Mouse (Mus musculus) forebrain, embryonic 16.5 days (tissue): ENCODE measurements around the gene Cox8a. TPM values are rescaled to one million over a fixed set of nuclear protein-coding genes. Genes with fewer than 3 reads are reported as not detected.

Experiments used
- ATAC-seq: fragments of 200-750 bp; cut with Nextera tagmentation; 2 replicates; pipeline ENCODE4 v1.8.0; 2017; ENCODE audit warnings: mild to moderate bottlenecking, moderate library complexity
- H3K27ac ChIP-seq: fragments of 300-500 bp; sonication (generic); 2 replicates; pipeline ENCODE4 v1.5.1; 2014; ENCODE audit warnings: low read length, control low read depth
- H3K27me3 ChIP-seq: fragments of 300-500 bp; sonication (generic); replicated peaks from 2 replicates; pipeline ENCODE4 v1.6.1; 2014; ENCODE audit warnings: low read length; ENCODE audit not compliant: control insufficient read depth, insufficient read depth
- H3K36me3 ChIP-seq: fragments of 300-500 bp; sonication (generic); 2 replicates; pipeline ENCODE4 v1.6.1; 2014; ENCODE audit not compliant: control insufficient read depth, insufficient read depth
- H3K4me1 ChIP-seq: fragments of 300-500 bp; sonication (generic); replicated peaks from 2 replicates; pipeline ENCODE4 v1.6.1; 2014; ENCODE audit warnings: low read length; ENCODE audit not compliant: control insufficient read depth, insufficient read depth
- H3K4me2 ChIP-seq: fragments of 300-500 bp; sonication (generic); 2 replicates; pipeline ENCODE4 v1.6.1; 2014; ENCODE audit warnings: mild to moderate bottlenecking, low read length, control low read depth
- H3K4me3 ChIP-seq: fragments of 300-500 bp; sonication (generic); replicated peaks from 2 replicates; pipeline ENCODE4 v1.5.1; 2014; ENCODE audit warnings: mild to moderate bottlenecking, low read length, control low read depth
- H3K9ac ChIP-seq: fragments of 300-500 bp; sonication (generic); replicated peaks from 2 replicates; pipeline ENCODE4 v1.6.1; 2014; ENCODE audit warnings: low read depth, low read length, control low read depth
- H3K9me3 ChIP-seq: fragments of 300-500 bp; sonication (generic); 2 replicates; pipeline ENCODE4 v1.6.1; 2016; ENCODE audit warnings: low read length; ENCODE audit not compliant: control insufficient read depth
- WGBS: fragments of 180-500 bp; shearing (Covaris S2); extraction: QIAGEN DNeasy Blood & Tissue Kit; methylation state at CpG from one replicate; pipeline ENCODE4 v1.1.7; 2014; 5-methylcytosine and 5-hydroxymethylcytosine counted together
- polyA plus RNA-seq: library from polyadenylated mRNA; unstranded; fragments of >200 nt; fragmentation: Nextera tagmentation; extraction: Ambion mirVana; gene quantifications from 2 replicates; pipeline ENCODE4 v1.2.1, GENCODE M21; 2015

Cox8a gene
- polyA plus RNA-seq, 1 experiment from 2014 or later: 602 TPM

DNA sequence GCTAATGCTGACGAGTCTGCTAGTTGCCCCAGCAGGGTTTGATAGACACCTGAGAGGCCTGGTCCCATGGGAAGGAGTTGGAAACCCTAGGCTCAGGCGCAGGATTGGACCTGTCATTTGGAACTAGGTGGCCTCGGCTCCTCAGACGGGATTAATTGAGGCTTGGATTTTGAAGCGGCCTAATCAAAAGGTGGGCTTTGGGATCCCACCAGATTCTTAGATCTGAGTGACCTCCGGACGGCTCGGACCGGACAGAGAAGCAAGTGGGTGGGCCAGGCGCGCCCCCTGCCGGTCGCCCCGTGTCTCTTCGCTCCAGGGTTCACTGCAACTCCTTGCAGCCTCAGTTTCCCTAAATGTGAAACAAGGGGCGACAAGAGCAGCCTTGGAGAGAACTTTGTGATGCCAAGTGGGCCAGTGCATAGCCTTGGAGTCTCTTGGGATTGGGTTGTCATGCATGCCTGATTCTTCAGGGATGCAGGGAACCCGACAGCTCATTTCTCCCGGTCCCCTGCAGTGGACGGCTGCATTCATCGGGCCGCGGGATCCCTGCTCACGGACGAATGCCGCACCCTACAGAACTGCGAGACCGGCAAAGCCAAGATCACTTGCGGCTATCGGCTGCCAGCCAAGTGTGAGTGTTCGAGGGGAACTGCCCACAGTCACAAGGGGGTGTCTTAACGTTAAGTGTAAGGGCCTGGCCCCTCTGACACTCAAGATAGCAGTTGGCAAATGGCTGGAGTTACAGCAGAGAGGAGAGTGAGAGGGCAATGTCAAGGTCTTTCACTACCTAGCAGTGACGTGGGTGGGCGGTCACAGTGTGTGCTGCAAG, 21.3 kb downstream of the Cox8a start:
- peaks cover 24% of the 10 kb centered on the region for H3K36me3 ChIP-seq
- H3K4me3 ChIP-seq: no peak overlapping the region
- no peak overlapping the region for H3K27ac ChIP-seq
- 0 out of 2 replicates have a peak, but pooled peaks have one; percentile 23 for ATAC-seq
- H3K27me3 ChIP-seq: no peaks in the 10 kb centered on the region
- peaks cover 20% of the 10 kb centered on the region for H3K4me1 ChIP-seq
- H3K9ac ChIP-seq: no peak overlapping the region
- 15% methylated on average over 33 of the region's 33 CpGs for WGBS
- no peaks in the 10 kb centered on the region for H3K9me3 ChIP-seq
- no peak overlapping the region for H3K4me2 ChIP-seq

DNA sequence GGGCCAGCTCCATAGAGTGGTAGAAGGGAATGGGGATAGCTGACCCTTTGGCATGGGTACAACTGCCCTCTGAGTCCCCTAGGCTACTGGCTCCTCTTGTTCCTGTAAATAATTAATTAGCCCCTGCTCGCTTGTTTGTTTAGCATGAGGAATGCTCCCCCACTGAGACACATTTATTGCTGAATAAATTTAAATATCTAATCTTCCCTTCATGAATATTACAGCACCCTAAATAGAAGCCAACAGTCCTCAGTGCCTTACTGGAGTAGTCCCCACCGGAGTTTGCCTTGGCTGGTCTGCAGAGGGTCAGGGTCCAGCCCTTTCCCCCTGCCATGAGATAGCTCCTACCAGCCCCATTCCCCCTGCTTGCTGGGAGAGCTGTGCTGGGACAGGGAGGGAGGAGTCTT, 24.9 kb downstream of the Cox8a start:
- Histone ChIP-seq H3K4me3 (no peak overlapping the region), H3K9ac (peak overlapping the region; percentile 13; the same call in 1 of the 2 replicates), H3K4me1 (peaks cover 25% of the 10 kb centered on the region), H3K4me2 (no peak overlapping the region), H3K27me3 (0 out of 2 replicates have a peak, but pooled peaks cover 2% of the 10 kb centered on the region), H3K36me3 (no peaks in the 10 kb centered on the region), H3K9me3 (no peaks in the 10 kb centered on the region), H3K27ac (no peak overlapping the region)
- 20% methylated on average over 2 of the region's 2 CpGs for WGBS
- peak; percentile 41 for ATAC-seq

DNA sequence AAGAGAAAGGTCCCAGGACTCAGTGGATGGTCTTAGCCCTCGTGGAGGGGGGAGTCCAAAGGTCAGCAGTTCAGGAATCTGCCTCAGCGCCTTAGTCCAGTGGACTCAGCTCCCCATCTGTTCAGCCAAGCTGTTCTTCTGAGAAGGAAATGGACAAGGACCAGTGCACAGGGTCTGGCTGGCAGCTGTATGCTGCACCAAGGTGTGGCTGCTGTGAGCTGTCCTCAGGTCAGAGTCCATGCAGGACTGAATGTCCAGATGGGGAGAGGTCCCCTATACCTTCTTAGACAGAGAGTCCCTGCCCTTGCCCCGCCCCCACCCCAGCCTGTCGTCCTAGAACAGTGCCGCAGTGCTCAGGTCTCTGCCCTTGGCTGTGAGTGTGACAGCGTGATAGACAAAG, 25.8 kb downstream of the Cox8a start:
- H3K4me2 ChIP-seq: no peak overlapping the region
- H3K4me1 ChIP-seq: peaks cover 25% of the 10 kb centered on the region
- no peak for ATAC-seq
- no peaks in the 10 kb centered on the region for H3K36me3 ChIP-seq
- no peak overlapping the region for H3K4me3 ChIP-seq
- H3K9me3 ChIP-seq: no peaks in the 10 kb centered on the region
- WGBS: 51% methylated on average over 6 of the region's 6 CpGs
- no peak overlapping the region for H3K27ac ChIP-seq
- H3K27me3 ChIP-seq: 0 out of 2 replicates have a peak, but pooled peaks cover 2% of the 10 kb centered on the region
- no peak overlapping the region for H3K9ac ChIP-seq

DNA sequence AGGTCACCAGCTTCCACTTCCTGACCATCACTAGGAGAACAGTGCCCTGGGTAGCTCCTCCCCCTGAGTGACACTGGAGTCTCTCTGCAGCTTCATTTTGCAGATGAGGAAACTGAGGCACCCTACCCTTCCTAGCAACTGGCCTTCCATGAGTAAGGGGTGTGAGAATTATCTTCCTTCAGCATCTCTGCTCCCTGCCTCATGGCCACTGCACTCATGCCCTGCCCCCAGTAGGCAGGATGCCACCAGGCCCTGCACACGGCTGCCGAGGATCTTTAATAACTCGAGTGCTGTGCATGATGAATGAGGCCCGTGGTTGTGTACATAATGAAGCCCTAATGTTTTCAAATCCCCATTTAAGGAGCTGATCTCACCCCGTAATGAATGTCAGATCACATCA, 26.4 kb downstream of the Cox8a start:
- Histone ChIP-seq H3K9me3 (no peaks in the 10 kb centered on the region), H3K27me3 (peaks cover 2% of the 10 kb centered on the region; the same call in 1 of the 2 replicates), H3K9ac (no peak overlapping the region), H3K4me1 (peaks cover 24% of the 10 kb centered on the region), H3K4me3 (no peak overlapping the region), H3K4me2 (no peak overlapping the region), H3K36me3 (no peaks in the 10 kb centered on the region), H3K27ac (no peak overlapping the region)
- WGBS: 11% methylated on average over 5 of the region's 5 CpGs
- ATAC-seq: no peak

DNA sequence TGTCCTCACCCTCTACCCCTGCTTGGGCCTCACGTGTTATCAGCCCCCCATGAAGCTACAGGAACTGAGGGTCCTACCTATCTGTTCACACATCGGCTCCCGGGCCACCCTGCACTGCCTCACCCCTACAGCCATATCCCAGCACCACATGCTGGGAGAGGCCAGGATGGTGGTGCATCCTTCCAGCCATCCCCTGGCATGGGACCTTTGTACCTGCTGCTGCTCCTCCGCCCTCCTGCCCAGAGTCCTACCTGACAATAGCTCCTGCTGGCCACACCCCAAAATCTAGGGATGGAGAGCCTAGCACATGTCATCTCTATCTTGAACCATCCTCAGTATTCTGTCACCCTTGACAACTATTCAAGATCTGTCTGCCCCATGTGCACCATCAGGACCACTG, 28.4 kb downstream of the Cox8a start:
- no peak for ATAC-seq
- H3K36me3 ChIP-seq: no peaks in the 10 kb centered on the region
- H3K4me3 ChIP-seq: no peak overlapping the region
- 77% methylated on average over 4 of the region's 4 CpGs for WGBS
- peaks cover 2% of the 10 kb centered on the region; the same call in 1 of the 2 replicates for H3K27me3 ChIP-seq
- H3K4me1 ChIP-seq: peaks cover 25% of the 10 kb centered on the region
- H3K9me3 ChIP-seq: no peaks in the 10 kb centered on the region
- no peak overlapping the region for H3K27ac ChIP-seq
- H3K4me2 ChIP-seq: no peak overlapping the region
- no peak overlapping the region for H3K9ac ChIP-seq

DNA sequence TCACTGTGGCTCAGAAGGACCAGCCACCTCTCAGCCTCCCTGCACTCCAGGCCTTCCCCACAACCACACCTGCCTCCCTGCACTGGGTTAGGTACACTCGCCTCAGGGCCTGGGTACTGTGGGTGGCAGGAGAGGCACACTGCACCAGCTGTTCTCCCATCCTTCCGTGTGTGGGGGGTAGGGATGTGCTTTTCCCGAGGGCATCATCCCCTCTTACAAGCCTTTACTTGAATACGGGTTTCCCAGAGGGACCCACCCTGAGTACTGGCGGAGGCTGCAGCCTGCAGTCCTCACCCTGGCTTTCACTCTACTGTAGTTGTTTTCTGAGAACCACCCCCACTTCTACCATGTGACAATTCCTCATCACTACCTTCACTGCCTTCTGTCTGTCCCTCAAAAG, 30.3 kb downstream of the Cox8a start:
- H3K36me3 ChIP-seq: no peaks in the 10 kb centered on the region
- H3K4me1 ChIP-seq: peaks cover 30% of the 10 kb centered on the region
- no peak overlapping the region for H3K9ac ChIP-seq
- no peaks in the 10 kb centered on the region for H3K9me3 ChIP-seq
- no peak for ATAC-seq
- 60% methylated on average over 5 of the region's 5 CpGs for WGBS
- no peak overlapping the region for H3K27ac ChIP-seq
- no peak overlapping the region for H3K4me2 ChIP-seq
- H3K27me3 ChIP-seq: peaks cover 2% of the 10 kb centered on the region; the same call in 1 of the 2 replicates
- no peak overlapping the region for H3K4me3 ChIP-seq

DNA sequence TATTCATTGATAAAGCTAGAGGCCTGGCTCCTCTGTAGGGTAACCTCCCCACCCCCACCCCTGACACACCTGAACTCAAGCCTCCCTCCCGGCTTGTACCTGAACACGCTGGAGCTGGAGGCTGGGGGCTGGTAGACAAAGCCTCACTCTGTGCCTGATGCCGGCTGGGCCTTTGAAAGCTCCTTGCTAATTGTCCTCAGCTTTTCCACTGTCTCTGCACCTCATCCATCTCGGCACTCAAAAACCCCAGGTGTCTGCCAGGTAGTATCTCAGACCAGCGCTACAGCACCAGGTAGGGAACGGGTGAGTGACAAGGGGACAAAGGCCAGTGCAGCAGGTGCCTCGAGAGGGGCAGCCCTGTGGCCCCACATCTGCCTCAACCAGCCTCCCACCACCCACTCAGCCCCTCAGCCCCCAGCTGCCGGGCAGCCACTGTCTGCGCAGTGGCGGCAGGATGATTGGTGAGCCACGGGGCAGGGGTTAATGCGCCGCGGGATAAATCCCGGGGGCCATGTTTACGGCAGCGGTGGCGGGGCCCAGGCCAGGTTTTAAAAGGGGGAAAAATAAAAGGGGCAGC, 31.6 kb downstream of the Cox8a start:
- no peak overlapping the region for H3K9ac ChIP-seq
- no peak overlapping the region for H3K27ac ChIP-seq
- H3K27me3 ChIP-seq: peaks cover 2% of the 10 kb centered on the region; the same call in 1 of the 2 replicates
- no peak overlapping the region for H3K4me3 ChIP-seq
- H3K4me1 ChIP-seq: peaks cover 37% of the 10 kb centered on the region
- H3K9me3 ChIP-seq: no peaks in the 10 kb centered on the region
- no peak for ATAC-seq
- H3K4me2 ChIP-seq: no peak overlapping the region
- no peaks in the 10 kb centered on the region for H3K36me3 ChIP-seq
- 14% methylated on average over 18 of the region's 18 CpGs for WGBS

DNA sequence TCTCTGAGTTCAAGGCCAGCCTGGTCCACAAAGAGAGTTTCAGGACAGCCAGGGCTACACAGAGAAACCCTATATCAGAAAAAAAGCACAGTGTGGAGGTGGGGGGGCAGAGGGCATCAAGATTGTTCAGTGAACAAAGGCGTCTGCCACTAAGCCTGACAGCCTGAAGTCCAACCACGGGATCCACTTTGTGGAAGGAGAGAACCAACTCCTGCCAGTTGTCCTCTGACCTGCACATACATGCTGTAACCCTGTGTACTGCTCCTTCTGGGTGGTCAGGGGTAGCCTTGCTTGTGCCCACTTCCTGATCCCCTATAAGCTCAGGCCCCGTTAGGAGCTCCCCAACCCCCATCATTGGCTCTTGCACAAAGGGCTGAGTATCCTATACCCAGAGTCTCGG, 32.4 kb downstream of the Cox8a start:
- no peak overlapping the region for H3K9ac ChIP-seq
- 41% methylated on average over 4 of the region's 4 CpGs for WGBS
- H3K27me3 ChIP-seq: peaks cover 2% of the 10 kb centered on the region; the same call in 1 of the 2 replicates
- no peak overlapping the region for H3K4me3 ChIP-seq
- no peak for ATAC-seq
- H3K27ac ChIP-seq: no peak overlapping the region
- no peaks in the 10 kb centered on the region for H3K9me3 ChIP-seq
- H3K4me1 ChIP-seq: peaks cover 38% of the 10 kb centered on the region
- H3K36me3 ChIP-seq: no peaks in the 10 kb centered on the region
- H3K4me2 ChIP-seq: no peak overlapping the region

DNA sequence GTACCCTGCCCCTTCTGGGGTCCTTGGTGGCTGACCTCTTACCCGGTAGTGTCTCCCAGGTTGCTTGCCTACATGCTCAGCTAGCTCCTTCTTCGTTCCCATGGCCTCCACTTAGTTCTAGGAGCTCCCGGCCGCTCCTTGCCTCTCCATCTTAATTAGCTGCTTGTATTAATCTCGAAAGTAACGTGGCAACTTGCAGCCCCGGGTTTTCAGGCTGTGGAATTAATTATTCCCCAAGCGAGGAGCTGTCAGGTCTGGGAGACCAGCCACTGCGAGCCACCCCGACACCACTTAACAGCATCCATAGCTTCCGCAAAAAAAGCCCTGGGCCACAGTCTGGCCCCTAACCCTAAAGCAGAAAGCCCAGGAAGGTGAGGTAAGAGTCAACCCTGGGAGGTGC, 34.0 kb downstream of the Cox8a start:
- 15% methylated on average over 11 of the region's 11 CpGs for WGBS
- H3K4me1 ChIP-seq: peaks cover 39% of the 10 kb centered on the region

More for the DNA sequence above, 34.0 kb downstream of the Cox8a start:
- H3K9me3 ChIP-seq: no peaks in the 10 kb centered on the region
- no peak overlapping the region for H3K4me3 ChIP-seq
- ATAC-seq: no peak
- no peak overlapping the region for H3K4me2 ChIP-seq
- no peak overlapping the region for H3K27ac ChIP-seq
- no peak overlapping the region for H3K9ac ChIP-seq
- H3K27me3 ChIP-seq: peaks cover 2% of the 10 kb centered on the region; the same call in 1 of the 2 replicates
- no peaks in the 10 kb centered on the region for H3K36me3 ChIP-seq
